Mouse (Mus musculus) adrenal gland, postnatal 25 days (tissue): ENCODE results near the gene Btnl6. TPM values are rescaled to one million over a fixed set of nuclear protein-coding genes. Genes with fewer than 3 reads are reported as not detected.
A peak's percentile ranks its signal among the peaks of the same experiment; 100 is the strongest.
"Not testable (repeated sequence)": the region's sequence is repeated elsewhere in the genome, so short reads cannot be mapped to it uniquely, and the experiment has no call there.

Experiments
- DNase-seq: peaks from one replicate; pipeline ENCODE4 v3.0.0; 2021; ENCODE audit warnings: mixed read lengths
- long read RNA-seq: library from polyadenylated mRNA; stranded (forward); transcript quantifications from one replicate; pipeline ENCODE4 v2.0.0, GENCODE M21; 2021
- total RNA-seq: library from RNA; stranded (reverse); gene quantifications from 2 replicates; pipeline ENCODE4 v1.2.3, GENCODE M21; 2021

Gene Btnl6
- total RNA-seq, result not detected in 2 replicates
- long read RNA-seq, result 0 reads

GRCm38 (mm10) chr17:34517252-34517651 lies at the start of gene Btnl6:
TSS of gene Btnl6 (minus strand) at chr17:34517352.
- DNase-seq, result no peak

GRCm38 (mm10) chr17:34564796-34565195 lies 47.6 kb upstream of the Btnl6 start:
- DNase-seq, result no peak

GRCm38 (mm10) chr17:34564003-34564421 lies 46.9 kb upstream of the Btnl6 start, which contains the start of gene Notch4:
TSS of gene Notch4 (plus strand) at chr17:34564268.
- peak; percentile 35 for DNase-seq

GRCm38 (mm10) chr17:34563354-34563753 lies 46.2 kb upstream of the Btnl6 start:
- DNase-seq, result no peak

- DNase-seq, result no peak
These were observed 45.4 kb upstream of the Btnl6 start for GRCm38 (mm10) chr17:34562595-34562994.

GRCm38 (mm10) chr17:34561200-34561599 lies 44.0 kb upstream of the Btnl6 start:
- DNase-seq, result no peak

GRCm38 (mm10) chr17:34560438-34560837 lies 43.3 kb upstream of the Btnl6 start:
- DNase-seq, result no peak

- DNase-seq, result no peak
These were observed 42.7 kb upstream of the Btnl6 start for GRCm38 (mm10) chr17:34559895-34560294.

GRCm38 (mm10) chr17:34559116-34559515 lies 42.0 kb upstream of the Btnl6 start:
- DNase-seq, result no peak

- no peak for DNase-seq
These were observed 40.3 kb upstream of the Btnl6 start for GRCm38 (mm10) chr17:34557411-34557810.

- no peak for DNase-seq
These were observed 39.3 kb upstream of the Btnl6 start for GRCm38 (mm10) chr17:34556406-34556805.

- peak; percentile 86 for DNase-seq
These were observed 38.3 kb upstream of the Btnl6 start for GRCm38 (mm10) chr17:34555483-34555882.

- no peak for DNase-seq
These were observed 32.7 kb upstream of the Btnl6 start for GRCm38 (mm10) chr17:34549843-34550242.

GRCm38 (mm10) chr17:34549156-34549555 lies 32.0 kb upstream of the Btnl6 start:
- no peak for DNase-seq

GRCm38 (mm10) chr17:34547601-34548000 lies 30.4 kb upstream of the Btnl6 start:
- DNase-seq, result no peak

- DNase-seq, result no peak
These were observed 29.6 kb upstream of the Btnl6 start for GRCm38 (mm10) chr17:34546797-34547196.

- DNase-seq, result not testable (repeated sequence)
These were observed 26.4 kb upstream of the Btnl6 start for GRCm38 (mm10) chr17:34543567-34543966.

GRCm38 (mm10) chr17:34532671-34533070 lies 15.5 kb upstream of the Btnl6 start:
- no peak for DNase-seq

GRCm38 (mm10) chr17:34519001-34519400 lies 1.8 kb upstream of the Btnl6 start:
- DNase-seq, result no peak

GRCm38 (mm10) chr17:34518571-34518970 lies 1.4 kb upstream of the Btnl6 start:
- not testable (repeated sequence) for DNase-seq

GRCm38 (mm10) chr17:34517795-34518194 lies 643 bp upstream of the Btnl6 start:
- DNase-seq, result no peak

- DNase-seq, result no peak
These were observed 638 bp downstream of the Btnl6 start for GRCm38 (mm10) chr17:34516514-34516913.

- DNase-seq, result not testable (repeated sequence)
These were observed 5.4 kb downstream of the Btnl6 start for GRCm38 (mm10) chr17:34511723-34512122.

- no peak for DNase-seq
These were observed 9.6 kb downstream of the Btnl6 start for GRCm38 (mm10) chr17:34507591-34507990.

GRCm38 (mm10) chr17:34497726-34498125 lies 19.4 kb downstream of the Btnl6 start:
- DNase-seq, result not testable (repeated sequence)
